Mouse (Mus musculus): ENCODE data around the gene Hoxd11.

GRCm38 (mm10) chr2:74678891-74679595, at the start of gene Hoxd11:
- TF ChIP-seq CTCF (IDR thresholded peaks at IDR 0.05; ENCODE audit: insufficient read depth, low read length) (no peak), POLR2A (IDR thresholded peaks at IDR 0.05; ENCODE audit: borderline replicate concordance, extremely low read depth, low read depth, low read length) (no peak)
